Mouse (Mus musculus) embryo, embryonic 11 days (tissue): ENCODE data around the gene B130006D01Rik.
"Not testable (repeated sequence)": the region's sequence is repeated elsewhere in the genome, so short reads cannot be mapped to it uniquely, and the experiment has no call there.

Experiments
- DNase-seq: peaks from one replicate; pipeline ENCODE4 v3.0.0-alpha.2; 2015

The B130006D01Rik gene

DNA sequence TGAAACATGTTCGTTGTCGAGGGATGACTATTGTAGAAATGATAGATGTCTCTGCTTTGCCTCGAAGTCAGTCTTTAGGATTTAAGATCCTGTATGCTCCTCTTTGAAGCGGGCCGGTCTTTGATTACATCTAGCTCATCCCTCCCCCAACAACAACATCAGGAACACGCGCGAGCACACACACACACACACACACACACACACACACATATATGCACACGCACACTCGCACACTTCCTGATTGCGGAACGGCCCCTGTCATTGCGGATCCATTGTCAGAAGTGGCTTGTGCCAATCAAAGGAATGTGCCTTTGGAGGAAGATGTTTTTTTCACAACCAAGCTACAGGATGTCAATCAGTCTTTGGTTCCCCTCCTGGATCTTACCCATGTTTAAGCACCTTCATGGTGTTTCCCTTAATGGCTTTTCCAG is 9.6 kb upstream of the B130006D01Rik start:
- DNase-seq, result peak; percentile 37

DNA sequence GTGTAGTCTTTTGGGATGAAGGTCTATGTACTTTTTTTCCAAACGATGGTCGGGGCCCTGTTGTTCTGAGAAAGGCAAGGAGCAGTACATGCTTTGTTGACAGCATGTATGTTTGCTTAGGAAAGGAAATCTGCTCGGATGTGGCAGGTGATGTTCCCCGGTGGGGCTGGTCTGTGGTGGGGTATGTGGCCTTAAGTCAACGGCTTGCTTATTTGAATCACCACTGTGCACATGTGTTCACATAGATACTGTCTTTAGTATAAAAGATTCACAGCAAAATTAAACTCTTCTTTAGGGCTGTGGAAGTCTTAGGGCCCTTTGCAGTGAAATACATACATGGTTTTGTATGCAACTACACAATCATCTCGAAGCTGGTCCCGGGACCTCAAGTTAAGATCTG is 9.0 kb upstream of the B130006D01Rik start:
- DNase-seq, result no peak

DNA sequence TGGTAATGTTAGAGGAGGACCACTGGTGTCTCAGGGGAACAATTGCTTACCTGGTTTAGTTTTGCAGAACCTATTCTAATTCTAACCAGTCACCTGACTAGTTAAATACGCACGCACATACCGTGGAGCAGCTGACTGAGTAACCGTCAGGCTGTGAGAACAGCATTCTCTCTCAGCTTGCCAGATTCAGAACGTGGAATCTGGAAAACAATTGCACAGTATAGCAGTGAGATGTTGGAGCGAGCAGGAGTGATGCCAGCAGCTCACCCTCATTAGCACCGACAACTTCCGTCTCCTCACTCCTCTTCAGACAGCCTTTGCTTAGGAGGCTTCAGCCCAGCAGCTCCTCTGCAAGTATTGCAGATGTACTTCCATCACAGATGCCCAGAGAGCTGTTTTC is 7.3 kb upstream of the B130006D01Rik start:
- no peak for DNase-seq

DNA sequence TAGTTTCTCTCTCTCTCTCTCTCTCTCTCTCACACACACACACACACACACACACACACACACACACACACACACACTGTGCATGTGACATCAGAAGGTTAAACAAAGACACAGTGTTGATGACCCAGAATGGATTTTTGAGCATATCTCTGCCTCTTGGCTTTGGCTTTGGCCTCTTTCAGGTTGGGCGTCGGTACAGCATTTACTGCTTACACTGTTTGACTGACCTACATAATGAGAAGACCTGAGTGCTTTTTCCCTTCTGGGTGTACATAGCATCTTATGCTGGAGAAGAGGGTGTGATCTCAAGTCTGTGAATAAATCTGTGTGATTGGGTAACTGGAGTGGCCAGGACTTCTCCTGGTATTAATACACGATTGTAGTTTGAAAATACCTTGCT is 4.0 kb upstream of the B130006D01Rik start:
- DNase-seq, result no peak

DNA sequence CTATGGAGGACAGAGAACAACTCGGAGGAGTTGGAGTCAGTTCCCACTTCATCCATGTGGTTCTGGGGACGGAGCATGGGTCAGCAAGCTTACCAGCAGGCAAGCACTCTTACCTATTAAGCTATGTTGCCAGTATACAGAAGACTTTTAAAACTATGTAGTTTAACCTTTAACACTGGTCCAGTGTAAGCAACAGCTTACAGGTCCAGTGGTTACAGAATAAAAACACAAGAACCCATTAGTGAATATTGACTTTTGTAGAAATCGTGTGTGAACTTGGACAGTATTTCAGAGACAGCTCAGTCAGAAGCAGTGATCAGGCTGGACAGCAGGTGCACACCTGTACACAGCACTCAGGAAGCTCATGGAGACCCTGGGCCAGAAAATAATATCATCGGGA is 1.1 kb downstream of the B130006D01Rik start:
- DNase-seq, result no peak

DNA sequence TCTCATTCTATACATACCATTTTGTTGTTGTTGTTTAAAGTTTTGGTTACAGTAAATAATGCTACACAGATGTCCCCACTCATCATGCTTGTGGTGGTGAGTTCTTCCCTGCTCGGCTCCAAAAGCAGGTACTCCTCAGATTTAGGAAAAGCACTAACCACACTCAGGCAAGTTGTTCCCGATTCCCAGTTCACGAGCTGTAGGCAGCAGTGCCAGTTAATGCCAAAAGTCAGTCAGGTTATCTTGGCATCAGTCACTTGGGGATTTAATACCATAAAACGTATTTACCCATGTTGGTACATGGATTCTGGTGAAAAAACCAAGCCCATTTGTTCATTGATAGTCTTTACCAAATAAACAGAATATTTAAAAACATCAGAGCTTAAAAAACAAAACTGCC is 2.8 kb downstream of the B130006D01Rik start:
- no peak for DNase-seq

DNA sequence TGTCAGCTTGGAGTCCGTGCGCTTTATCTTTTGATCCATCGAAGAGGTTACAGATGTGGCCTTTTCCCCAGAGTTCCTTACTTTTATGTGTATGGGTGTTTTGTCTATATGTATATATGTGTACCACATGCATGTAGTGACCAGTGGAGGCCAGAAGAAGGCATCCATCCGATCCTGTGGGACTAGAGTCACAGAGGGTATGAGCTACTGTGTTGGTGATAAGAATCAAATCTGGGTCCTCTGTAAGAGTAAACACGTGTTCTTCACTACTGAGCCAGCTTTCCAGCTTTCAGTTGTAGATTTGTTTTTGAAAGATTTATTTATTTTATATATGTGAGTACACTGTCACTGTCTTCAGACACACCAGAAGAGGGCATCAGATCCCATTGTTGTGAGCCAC is 4.6 kb downstream of the B130006D01Rik start:
- DNase-seq, result no peak

DNA sequence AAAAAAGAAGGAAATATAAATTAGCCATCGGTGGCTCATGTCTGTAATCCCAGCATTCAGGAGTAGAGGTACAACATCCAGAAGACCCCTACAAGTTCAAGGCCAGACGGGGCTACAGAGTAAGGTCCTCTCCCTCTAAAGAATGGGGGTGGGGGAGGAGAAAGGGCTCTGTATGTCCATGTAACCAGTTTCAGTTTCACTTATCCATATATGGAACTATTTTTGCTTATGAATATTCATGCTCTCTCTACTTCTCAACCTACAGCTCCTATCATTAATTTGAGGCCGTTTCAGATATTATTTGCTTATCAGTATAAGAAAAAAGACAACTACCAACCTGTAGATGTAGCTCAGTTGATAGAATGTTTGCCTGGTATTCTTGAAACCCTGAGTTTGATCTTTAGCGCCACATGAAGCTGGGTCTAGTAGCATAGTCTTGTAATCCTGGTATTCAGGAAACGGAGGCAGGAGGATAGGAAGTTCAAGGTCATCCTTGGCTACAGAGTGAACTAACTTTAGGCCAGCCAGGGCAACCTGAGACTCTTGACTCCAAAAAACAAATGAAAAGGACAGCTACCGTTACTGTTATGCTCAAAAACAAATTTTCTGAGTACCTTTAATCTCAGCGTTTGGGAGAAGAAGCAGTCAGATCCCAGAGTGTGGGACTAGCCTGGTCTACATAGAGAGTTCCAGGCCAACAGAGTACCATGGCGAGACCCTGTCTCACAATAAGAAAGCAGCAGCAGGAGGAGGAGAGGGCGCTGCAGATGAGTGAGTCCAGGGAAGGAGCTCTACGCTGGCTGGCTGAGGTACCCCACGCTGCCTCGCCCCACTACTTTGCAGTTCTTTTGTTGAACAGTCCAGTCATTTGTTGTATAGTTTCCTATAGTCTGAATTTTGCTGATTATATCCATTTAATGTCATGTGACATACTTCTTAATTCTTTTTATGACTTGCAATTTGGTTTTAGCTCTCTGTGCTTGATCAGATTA is 5.8 kb downstream of the B130006D01Rik start:
- DNase-seq, result no peak

DNA sequence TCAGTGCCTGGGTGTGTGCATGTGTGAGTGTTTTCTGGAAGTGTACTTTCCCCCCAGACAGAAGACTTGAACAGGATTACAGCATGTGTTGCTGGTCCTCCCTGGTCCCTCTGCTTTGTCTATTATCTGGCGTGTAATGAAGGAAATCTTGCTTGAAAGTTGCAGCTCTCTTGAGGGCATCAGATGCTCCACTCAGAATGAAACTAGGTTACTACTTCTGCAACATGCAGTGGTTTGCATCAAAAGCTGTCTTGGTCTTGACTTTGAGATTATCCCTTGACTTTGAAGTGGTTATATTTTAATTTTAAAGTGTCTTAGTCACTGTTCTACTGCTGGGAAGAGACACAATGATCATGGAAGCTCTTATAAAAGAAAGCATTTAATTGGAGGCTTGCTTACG is 11.1 kb downstream of the B130006D01Rik start:
- no peak for DNase-seq

DNA sequence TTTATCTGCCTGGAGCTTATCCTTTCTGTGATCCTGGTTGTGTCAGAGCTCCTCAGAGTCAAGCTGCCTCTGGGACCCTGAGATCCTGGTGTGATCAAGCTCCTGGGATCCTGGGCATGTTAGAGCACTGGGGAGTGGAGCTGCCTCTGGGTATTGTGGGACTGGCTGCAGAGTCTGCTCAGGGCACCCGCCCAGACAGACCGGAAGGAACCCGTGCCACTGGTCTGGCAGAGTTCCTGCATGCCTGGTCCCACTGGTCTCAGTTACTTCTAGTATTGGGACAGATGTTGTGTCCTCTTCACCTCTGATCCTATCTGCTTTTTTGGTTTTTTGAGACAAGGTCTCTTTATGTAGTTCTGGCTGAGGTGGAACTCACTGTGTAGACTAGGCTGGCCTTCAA is 14.4 kb downstream of the B130006D01Rik start:
- DNase-seq, result no peak

DNA sequence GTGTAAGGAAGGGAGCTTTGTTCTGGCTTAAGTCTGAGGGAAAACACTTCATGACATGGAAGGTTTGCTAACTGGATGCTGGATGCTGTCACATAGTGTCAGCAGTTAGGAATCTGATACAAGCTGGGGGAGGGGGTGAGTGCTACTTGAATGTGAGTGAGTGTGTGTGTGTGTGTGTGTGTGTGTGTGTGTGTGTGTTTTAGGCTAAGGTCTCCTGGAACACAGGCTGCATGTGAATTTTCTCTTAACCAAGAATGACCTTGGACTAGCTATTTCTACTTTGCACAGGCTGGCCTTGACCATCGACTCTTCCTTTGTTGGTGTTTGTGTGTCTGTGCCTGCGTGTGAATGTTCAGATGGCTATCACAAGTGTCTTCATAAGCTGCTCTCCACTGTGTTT is 21.1 kb downstream of the B130006D01Rik start:
- no peak for DNase-seq

DNA sequence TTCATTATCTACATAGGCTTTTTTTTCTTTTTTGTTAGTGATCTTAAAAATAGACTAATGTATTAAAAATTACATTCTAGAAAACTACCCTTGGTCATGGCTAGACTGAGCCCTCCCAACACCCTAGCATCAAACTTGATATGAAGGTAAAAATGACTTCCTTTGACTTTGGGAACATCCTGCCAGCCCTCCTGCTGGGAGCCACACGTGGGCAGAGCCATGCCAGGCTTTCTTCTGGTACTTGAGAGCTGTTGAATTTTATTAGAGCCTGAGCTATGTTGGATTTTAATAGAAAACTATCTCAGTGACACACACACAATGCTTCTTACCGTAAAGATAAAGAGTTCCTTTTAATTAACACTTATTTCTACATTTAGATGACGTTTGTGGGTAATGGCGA is 23.4 kb downstream of the B130006D01Rik start:
- no peak for DNase-seq

DNA sequence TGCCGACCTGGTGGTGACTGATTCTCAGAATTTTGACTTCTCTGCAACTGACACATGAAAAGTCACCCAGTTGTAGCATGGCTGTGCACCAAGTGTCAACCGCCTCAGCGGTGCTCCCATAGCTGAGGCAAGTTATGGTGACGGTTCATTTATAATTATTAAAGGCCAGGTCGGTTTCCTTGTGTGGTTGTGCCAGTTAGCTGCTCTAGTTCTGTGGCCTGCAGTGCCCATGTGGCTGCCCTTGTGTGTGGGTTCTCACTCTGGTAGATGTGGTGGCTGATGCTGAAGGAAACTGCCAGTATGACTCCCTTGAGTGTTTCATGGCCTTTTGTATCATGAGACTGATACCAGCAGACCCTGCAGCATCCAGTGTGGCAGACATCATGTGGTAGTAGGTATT is 24.9 kb downstream of the B130006D01Rik start:
- no peak for DNase-seq

DNA sequence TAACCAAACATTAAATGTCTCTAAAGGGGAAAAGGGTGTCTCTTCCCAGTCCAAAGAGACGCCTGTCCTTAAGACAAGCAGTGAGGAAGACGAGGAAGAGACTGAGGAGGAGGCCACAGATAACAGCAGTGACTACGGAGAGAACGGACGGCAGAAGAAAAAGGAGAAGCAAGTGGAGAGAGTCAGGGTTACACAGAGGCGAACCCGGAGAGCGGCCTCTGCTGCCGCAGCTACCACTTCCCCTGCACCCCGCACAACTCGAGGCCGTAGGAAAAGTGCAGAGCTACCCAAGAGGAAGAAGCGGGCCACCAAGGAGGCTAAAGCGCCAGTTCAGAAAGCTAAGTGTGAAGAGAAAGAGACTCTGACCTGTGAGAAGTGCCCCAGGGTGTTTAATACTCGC is 26.2 kb downstream of the B130006D01Rik start:
- no peak for DNase-seq

DNA sequence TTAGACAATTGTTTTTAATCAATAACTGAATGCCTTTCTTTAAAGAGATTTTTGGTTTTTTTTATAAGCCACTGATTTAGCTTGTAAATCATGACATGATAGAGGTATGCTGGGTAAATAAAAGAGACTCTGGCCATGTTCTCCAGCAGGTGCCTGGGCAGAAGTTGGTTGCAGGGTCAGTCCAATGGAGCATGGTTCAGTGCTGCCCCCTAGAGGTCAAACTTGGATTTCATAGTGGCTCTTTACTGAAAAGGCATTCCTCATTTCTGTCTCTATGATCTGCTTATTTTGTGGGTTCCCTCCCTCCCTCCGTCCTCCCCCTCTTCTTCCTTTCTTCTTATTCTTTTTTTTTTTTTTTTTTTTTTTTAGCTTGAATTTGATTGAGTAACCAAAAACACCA is 27.6 kb downstream of the B130006D01Rik start:
- DNase-seq, result peak; percentile 78

DNA sequence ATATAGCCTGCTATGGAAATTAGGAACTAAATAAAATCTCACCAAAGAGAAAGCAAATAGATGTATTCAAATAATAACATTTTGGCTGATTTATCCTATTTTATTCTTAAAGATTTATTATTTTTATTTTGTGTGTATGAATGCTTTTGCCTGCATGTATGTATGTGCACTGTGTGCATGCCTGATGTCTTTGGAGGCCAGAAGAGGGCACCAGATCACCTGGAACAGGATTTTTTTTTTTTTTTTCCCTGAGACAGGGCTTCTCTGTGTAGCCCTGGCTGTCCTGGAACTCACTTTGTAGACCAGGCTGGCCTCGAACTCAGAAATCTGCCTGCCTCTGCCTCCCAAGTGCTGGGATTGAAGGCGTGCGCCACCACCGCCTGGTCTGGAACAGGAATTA is 31.8 kb downstream of the B130006D01Rik start:
- DNase-seq, result not testable (repeated sequence)

DNA sequence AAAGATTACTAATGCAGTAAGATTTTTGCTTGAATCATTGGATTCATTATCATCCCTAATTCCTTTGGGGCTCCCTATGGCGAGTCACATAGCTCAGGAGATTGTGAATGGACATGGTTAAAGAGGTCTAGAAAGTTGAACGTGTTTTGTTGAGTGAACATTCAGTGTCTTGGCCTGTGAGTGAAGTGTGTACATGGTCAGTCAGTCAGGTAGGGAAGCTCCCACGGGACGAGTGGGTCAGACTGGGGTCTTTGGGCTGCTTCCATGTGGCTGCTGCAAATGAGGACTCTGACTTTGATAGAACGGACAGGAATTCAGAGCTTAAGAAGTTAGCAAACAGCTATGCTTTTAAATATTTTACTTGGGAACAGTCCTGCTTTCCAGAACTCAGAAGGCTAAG is 37.1 kb downstream of the B130006D01Rik start:
- no peak for DNase-seq

DNA sequence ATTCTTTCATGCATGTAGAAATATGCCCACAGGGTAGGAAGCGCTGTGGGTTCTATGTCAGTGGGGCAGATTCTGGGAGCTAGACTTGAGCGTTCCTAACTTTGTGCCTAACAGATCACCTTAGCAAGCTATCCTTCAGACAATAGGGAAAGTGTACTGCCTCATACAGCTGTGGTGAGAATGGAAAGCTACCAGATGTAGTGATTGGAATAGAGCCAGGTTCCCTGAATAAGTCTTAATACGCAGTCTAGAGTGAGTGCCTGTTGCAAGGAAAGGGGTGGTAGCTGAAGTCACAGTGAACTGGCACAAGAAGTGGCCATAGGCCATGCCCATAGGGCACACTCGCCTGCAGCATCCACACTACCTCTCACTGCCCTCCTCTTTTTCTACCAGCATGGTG is 39.6 kb downstream of the B130006D01Rik start:
- DNase-seq, result no peak

DNA sequence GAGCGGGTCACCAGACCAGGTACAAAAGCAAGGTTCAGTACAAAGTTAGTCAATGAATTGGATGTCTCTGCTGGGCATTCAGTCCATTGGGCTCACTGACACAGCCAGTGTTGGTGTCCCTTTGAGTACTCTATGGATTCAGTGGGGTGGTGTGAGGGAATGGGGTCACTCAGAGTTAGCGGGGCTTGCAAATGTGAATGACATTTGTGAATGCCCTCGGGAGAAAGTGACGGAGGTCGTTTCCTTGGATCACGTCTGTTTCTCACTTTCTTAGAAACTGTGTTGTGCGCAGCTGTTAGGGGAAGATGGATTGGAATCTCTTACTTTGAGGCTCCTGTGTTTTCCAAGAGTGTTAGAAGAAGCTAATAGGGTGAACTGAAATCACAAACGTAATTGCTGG is 41.4 kb downstream of the B130006D01Rik start:
- DNase-seq, result no peak

DNA sequence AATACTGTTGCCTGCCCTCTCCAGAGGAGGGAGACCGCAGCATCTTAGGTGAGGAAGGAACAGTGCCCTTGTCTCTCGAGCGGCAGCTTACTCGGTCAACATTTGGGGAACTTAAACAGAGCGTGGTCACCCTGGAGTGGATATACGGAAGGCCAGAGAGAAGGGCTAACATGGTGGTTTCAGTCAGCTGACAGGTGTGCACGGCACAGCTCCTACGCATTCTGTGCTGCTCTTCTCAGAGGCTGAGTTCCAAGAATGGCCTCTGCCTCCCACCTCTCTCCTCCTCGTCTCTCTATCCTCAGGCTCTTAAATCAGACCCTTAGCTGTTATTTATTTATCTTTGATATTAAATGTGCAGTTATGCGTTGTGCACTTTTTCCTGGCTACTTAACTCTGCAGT is 41.9 kb downstream of the B130006D01Rik start:
- DNase-seq, result no peak

DNA sequence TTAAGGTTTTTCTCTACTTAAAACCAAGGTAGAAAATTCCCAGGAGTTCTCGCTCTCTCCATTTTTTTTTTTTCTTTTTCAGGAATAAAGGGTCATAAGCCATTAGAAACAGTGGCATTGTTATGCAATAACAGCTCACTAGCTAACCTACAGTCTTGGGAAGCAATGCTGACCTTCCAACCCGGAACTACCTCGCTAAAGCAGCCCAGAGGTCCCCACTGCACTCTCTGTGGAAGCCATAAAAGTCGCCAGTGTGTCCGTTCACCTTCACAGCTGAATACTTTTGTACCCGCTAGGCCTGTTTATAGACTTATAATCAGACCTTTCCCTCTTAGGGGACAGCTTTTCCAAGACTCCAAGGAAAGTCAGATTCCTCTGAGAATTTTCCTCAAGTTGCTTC is 44.9 kb downstream of the B130006D01Rik start:
- DNase-seq, result no peak

DNA sequence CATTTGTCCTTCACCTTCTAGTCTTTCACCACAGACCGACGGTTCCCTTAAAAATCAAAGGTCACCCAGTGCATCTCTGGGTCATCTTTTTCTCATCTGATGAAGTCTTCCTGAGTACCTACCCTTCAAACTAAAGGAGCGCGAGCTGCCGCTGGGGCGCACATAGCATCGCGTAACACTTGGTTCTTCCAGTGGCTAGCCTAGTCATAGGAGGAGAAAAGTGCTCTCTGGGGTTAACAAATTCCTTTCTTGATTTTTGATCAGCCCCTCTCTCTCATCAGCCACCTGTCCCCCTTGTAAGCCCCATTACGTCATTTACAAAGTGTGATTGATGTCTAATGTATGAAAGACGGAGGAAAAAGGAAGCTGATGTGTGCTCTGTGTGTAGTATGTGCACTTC is 45.8 kb downstream of the B130006D01Rik start:
- no peak for DNase-seq

DNA sequence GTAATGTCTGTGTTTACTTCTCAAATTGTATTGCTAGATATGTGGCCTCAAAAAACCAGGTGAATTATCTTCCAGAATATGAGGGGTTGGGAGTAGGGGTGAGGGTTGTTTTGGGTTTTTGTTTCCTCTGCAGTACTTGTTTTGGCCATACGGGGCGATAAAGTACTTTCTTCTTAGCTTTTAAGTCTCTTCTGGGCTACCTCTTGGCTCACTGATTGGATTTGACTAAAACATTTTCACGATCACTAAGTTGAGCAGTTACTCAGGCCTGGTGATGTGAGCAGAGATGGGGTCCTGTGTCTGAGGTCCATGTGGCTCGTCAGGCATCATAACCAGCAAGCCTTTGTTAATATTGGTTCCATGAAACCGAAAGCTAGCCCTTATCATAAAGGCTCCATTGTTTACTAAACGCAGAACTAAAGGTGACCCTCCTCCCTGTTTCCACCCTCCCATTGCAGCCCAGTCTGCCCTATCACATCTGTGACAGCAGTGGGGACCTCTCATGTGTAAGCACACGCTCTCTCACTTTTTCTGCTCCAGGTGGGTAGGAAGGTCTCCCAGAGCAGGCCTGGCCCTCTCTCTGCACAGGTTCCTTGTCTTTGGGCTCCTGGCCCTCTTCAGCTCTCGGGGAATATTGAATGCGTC is 47.5 kb downstream of the B130006D01Rik start:
- DNase-seq, result peak; percentile 47

DNA sequence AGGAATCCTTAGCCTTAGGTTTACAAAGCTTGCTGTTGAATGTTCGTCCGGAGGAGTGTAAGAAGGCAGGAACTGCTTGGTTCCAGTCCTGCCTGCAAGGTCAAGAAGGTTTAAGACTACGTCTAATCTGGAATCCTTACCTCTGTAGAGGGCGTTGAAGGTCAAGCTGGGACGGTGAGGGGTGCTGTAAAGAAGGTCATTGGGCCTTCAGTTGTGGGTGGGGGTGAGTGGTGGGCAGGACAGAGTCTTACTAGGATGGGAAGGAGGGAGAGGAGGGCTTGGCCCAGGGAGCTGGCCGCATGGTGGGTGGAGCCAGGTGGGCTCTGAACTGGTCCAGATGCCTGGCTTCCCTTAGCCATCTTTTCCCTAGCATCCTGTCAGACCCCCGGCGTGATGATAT is 48.3 kb downstream of the B130006D01Rik start:
- DNase-seq, result no peak
